Mouse (Mus musculus) right cerebral cortex, postnatal 10 days (tissue): ENCODE measurements around the gene Npff.

Experiments used
- DNase-seq, 2 experiments: peaks; one replicate each; pipeline ENCODE4 v3.0.0; 2021; ENCODE audit warnings: low spot score in 2 of 2

The Npff gene

DNA sequence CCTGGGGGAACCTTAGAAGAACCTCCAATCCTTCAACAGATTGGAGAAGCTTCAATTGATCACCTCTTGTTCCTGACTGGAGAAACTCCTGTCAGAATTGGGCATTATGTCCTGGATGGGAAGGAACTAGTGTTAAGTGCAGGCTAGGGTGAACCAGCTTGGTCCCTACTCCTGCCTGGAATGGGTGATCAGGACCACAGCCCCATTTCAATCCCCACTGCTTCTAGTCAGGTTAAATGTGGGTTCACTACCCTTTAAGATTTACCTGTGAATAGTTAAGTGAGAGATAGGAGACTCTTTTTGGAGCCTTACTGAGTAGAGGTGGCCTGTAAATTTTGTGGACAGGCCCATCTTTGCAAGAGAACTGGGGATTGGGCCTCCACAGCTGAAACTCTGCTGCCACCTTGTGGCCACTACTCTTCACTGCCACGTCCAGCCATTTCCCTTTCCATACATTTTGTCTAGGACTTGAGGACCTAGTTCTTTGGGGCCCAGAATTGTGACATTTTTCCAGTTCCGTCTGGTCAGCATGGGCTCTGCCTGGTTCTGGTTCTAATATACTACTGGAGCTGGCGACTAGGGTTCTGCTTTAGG, at the start of gene Npff:
TSS of gene Npff (minus strand) at position 51 of the 594 bp plus-strand sequence.
- DNase-seq = peak; percentile 81 to 85

DNA sequence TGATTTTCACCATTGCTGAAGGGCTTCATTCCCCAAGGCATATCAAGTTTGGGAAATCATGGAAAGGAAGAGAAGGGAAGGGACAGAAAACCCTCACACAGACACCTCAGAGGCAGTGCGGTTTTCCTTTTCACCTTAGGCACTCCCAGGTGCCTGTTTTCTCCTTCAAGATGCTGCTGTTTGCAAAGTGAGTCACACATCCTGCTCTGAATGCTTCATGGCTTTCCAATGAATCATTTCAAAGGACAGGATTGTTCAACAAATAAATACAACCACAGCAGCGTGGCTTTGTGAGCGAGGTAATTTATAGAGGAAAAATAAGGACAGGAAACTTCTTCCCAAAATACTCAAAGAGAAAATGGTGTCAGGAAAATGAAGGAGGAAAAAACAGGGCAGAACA, 47.3 kb upstream of the Npff start:
- no peak for DNase-seq

DNA sequence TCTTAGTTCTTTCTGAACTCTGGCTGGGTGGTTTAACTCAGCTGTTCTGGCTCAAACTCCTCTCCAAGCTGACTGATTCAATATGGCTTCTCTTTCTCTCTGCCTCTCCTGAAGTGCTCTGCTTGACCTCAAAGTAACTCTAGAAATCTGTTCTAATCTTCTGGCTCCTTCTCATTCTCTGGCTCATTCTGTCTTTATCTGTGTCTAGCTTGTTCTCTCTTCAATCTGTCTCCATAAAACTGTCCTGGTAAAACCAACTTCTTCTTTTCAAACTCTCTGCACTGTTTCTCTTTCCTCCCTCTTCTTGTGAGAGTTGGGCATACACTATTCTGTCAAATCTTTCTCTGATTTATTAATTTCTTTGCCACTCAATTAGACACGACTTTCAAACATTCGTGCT, 43.1 kb upstream of the Npff start:
- DNase-seq = no peak

DNA sequence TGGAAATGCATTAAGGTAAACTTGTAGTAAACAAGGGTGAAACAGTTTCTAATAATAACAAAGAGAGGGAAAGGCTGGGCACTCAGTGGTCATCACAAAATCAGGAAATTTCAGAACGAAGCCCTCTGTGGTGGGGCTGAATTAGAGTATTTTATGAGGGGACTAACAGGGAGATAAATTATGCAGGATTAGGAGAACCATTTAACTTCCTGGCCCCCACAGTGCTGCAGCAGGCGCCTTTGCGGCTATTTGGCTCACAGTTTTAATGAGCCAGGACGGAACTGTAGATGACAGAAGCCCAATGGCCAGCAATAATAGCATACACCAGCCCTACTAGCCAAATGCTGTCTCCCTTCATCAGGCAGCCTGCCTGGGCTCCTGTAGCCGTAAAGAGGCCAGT, 38.9 kb upstream of the Npff start:
- no peak for DNase-seq

DNA sequence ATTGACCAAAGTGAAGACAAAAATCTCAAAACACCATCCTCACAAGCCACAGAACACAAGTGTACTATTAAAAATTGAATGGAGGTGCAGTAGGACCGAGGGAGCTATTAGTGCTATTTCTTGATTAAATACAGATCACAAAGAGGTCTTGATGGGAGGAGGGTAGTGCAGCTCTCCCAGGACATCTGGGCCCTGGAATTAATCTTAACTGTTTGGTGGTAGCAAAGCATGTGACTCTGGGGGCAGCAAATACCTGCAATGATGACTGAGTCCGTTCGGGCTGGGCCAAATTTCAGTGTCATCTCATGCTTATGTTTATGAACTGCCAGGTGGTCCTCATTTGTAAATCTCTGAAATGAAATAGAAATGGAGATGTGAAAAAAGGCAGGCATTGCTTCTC, 38.3 kb upstream of the Npff start:
- no peak for DNase-seq

DNA sequence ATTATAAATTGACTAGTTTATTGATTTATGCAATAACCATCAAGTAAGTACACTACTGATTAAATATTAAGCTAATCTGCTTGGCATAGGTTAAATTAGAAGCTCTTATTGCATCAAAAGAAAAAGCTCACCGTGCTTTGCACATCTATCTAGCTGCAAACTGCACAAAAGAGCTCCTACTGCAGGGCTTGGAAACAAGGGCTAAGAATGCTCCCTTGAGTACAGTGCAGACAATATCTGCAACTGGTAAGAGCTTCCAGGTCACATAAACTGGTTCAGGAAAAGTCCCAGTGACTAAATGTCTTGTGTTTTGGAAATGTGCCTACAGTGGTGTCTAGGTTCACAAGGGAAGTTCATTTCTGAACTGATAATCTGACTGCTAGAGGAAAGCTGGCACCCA, 37.7 kb upstream of the Npff start:
- no peak for DNase-seq

DNA sequence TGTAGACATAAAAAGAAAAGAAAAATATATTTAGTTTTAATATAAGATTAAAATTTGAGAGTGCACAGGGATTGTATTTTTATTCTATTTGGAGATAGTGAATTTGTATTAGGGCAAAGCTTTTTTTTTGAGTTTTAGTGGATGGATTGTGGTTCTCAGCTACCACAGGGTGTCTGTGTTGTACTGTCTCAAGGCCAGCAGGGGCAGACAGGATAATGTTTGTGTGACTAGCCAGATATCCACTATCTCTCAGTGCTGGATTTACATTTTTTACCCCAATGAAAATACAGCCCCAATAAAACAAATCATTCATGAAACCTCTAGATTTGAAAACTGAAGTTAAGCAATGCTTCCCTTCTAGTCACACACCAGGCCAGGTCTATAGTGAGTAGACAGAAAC, 32.8 kb upstream of the Npff start:
- no peak for DNase-seq

DNA sequence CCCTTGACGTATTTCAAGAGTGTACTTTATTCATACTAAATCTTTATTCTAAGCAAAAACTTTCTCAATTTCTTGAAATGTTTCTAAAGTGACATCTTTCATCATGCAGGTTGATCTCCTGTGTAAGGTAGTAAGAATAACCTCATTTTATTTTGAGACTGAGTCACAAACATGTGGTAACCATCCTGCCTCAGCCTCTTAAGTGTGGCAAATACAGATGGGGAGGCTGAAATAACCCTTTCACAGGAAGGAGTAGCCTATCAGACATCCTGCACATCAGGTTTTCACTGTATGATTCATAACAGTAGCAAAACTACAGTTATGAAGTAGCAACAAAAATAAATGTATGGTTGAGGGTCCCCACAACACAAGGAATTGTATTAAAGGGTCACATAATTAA, 30.8 kb upstream of the Npff start:
- DNase-seq = no peak

DNA sequence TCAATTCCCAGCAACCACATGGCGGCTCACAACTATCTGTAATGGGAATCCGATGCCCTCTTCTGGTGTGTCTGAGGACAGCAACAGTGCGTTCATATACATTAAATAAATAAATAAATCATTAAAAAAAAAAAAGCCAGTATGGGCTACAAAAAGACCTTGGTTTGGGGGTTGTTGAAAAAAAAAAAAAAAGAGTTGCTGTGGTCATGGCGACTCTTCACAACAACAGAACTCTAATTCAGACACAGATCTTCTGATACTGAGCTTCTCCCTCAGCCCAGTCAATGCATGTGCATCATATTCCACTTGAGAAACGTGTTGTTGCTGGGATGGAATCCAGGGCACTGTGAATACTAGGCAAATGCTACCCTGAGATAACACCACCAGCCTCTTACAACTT, 27.9 kb upstream of the Npff start:
- no peak for DNase-seq

DNA sequence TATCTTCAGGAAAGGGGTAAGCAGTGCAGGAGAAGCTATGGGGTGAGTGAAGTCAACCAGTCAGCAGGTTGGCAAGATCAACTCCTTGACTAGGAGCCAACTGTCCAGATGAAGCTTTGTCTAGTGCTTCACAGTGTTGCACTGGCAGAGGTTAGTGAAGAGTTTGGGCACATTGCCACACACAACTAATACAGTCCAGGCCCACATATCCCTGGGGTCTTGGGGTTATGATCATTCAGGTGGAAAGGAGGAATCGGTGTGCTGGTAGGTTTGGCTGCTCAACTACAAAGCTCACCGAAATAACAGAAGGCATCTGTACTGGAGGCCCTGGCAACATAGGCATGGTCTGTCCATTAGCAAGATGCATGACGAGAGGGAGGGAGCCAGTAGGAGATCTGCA, 22.7 kb upstream of the Npff start:
- no peak for DNase-seq

DNA sequence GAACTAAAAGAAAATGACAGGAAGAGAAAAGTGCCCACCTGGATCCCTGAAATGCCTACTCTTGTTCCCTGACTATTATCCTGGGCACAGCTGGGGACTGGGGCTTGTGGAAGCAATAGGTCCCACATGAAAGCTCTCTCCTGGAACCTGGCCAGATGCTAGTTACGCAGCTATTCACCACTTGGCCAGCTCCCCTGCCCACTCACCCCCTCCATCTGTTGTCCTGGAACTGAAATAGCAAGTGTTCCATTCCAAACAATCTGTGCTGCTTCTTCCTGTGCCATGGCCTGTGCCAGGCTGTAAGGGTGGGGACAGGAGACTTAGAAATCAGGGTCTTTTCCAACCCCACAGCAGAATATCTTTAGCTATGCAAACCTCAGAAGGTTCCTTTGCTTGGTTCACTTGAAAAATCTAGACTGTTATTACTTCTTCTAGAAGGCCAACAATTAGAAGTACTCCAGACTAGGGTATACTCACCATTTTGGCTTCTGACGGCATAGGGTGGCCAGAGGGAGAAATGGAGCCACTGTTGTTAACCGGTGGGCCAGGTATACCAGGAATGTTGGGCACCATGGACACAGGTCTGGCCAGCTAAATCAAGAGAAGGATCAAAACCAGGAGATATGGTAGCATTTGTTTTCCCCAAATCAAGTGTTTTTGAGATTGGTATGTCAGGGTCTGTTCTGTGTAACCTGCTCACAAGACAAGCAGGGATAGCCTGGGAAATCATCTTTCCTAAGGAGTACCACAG, 22.1 kb upstream of the Npff start:
- peak; percentile 87 to 91 for DNase-seq

DNA sequence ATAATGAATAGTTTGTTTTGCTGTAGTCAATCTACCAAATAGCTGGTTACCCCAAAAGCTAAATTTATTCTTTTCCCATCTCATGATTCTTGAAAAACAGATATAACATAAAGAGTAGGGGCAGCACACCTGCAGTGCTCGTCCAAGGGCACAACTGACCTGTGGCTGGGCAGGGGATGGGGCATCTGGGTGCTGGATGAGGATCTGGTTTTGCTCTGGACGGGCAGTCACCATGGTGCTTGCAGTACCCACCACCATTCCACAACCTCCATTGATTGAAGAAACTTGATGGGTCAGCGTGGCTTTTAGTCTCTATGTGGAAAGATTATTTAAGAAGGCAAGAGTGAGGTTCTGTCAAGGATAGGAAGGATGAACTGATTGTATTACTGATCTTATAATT, 21.5 kb upstream of the Npff start:
- DNase-seq = no peak

DNA sequence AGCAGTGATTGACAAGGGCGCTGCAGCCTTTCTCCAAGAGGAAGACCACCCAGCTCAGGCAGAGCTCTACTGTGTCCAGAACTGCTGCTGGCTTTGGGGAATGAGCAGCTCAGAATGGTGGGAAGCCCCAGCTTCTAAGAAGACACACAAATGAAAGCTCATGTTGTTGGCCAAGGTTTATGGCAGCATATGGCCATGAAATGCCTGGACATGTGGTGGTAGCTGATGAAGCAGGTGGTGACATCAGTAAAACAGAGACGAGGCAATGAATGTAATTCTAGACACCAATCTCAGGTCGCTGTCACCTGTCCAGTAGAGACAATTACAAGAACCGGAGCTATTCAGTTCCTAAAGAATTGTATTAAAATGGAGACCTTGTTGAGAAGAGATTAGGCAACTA, 20.1 kb upstream of the Npff start:
- no peak for DNase-seq

DNA sequence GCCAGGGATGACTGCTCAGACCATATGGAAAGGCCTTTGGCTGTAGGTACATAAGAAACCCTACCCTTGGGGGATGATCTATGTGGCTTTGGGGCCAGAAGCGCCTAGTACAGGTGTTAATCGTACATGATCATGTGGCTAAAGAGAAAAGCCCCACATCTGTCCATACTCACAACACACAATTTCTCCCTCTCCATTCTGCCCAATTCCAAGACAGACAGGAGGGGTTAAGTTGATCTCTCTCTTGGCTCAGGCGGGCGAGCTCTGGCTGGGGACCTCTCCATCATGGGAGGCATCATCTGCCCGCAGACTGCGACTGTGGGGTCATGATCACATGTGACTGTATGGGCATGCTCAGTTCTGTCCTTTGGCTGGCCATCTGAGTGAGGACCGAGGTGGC, 9.2 kb upstream of the Npff start:
- no peak for DNase-seq

DNA sequence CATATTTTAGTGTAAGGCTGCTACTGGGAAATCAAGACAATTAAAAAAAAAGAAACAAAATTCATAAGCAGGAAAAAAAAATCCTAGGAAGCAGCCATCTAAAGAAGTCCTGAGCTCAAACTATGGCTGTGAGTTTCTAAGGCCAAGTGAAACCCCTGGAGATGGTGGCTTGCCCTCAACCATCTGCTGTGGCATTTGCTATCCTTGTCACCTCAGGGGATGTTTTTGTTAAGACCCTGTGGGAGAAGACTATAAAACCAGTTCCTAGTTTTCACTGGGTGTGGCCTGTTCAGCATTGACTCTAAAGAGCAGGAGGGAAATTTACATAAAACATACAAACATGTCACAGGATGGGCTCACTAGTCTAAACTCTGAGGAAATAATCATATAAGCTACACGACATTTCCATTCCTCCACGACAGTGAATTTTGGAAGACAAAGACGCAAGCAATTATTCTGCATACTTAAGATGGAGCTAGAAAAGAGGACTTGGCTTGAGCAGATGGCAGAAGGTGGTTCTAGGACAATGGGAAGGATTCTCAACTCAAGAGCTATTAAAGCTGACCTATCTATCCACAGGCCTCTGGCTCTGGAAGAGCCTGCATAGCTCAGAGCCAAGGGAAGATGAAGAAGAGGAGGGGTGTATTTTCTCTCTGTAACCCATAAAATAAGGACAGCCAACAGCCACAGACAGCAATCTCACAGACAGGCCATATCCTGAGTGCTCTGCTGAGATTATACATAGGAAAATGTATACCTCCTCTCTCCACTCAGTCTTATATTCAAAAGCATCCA, 7.6 kb upstream of the Npff start:
- DNase-seq = no peak

DNA sequence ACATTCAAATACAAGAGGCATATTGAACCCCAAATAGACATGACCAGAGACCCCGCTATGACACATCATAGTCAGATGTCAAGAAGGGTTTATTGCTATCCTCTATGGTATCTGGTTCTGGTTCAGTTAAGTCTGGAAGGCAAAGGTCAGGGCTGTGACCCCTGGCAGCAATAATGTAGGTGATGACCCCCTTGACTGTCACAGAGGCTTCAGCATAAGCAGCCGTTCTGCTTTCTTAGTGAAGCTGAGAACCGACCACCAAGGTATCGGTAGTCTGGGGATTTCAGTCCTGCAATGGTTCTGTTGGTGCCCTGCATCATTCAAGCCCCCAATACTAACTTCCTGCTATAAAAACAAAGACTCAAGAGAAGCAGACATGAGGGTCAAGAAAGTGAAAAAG, 6.8 kb upstream of the Npff start:
- DNase-seq = no peak

DNA sequence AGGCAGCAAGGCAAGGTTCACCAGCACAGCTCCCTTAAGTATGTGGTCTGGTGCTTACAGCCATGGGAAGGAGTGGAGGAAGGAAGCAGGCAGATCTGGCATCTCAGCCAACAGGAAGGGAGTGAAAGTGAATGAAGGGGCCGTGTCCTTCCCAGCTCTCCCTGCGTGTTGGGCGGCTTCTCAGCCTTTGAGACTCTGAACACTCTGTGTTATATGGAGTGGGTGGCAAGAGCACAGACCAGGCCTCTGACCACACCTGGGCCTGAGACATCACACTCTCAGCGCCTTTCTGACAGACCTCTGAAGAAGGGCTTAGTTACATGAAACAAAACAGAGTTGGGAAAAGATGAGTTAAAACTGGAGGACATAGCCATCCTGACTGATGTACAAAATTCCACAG, 5.8 kb upstream of the Npff start:
- no peak for DNase-seq

DNA sequence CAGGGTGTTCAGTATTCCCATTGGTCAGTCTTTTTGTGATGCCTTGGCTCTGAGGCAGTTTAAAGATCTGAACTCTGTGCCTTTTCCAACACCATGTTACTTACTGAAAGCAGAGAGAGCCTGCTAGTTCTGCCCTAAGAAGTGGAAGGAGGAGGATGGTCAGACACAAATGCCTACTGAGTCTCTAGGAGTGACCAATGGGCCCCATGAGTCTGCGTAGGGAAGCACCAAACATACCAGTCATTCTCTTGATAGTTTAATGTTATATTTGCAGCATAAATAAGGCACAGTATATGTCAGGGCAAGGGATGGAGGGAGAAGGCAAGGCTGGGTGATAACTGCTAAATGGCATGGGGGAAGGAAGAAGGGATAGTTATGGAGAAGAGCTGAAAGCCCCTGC, 3.7 kb upstream of the Npff start:
- DNase-seq = no peak

DNA sequence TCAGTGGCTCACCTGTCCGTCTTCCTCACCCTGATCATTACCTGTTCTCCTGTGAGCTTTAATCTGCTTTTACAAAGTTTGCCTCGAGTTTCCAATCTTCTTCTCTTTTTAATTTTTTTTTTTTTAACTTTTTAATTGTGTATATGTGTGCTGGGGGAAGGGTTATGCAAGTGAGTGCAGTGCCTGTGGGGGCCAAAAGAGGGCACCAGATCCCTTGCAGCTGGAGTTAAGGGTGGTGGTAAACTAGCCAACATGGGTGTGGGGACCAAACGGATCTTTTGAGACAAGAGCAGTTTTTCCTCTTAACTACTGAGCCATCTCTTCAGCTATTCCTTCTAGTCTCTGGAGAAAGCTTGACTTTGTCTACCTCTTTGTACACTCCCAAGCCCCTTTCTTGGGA, 3.2 kb upstream of the Npff start:
- peak in 1 of 2 experiments; percentile 13 for DNase-seq

DNA sequence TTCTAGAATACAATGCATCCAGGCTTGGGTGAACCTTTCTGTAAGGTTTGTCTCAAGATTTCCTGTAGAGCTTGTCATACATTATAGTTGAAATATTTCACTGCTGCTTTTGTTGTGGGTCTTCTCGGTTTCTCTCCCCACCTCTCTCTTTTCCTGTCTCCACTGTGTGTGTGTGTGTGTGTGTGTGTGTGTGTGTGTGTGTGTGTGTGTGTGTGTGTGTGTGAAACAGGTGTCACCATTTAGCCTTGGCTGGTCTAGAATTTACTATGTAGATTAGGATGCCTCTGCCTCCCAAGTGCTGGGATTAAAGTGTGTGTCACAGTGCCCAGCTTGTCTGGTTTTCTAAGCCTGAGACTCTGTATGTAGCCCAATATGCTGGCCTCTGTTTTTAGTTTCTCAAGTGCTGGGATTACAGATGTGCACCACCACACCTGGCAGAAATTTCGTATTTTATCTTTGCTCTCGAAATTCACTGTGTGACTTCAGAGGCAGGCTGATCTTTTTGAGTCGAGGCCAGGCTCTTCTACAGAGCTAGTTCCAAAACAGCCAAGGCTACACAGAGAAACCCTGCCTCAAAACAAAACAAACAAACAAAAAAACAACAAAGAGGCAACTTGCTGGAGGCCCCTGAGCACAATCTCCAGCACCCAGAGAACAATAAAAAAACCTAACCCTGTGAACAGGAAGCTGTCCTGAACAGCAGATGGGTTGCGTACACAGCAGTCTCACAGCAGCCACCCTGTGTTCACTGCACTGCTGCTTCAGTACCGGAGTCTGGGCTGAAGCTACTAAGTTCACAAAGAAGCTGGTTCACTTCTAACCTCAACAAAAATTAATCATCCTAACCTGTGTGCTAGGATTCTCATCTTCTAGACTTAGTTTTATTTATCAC, 1.6 kb upstream of the Npff start:
- DNase-seq = peak in 1 of 2 experiments; percentile 9

DNA sequence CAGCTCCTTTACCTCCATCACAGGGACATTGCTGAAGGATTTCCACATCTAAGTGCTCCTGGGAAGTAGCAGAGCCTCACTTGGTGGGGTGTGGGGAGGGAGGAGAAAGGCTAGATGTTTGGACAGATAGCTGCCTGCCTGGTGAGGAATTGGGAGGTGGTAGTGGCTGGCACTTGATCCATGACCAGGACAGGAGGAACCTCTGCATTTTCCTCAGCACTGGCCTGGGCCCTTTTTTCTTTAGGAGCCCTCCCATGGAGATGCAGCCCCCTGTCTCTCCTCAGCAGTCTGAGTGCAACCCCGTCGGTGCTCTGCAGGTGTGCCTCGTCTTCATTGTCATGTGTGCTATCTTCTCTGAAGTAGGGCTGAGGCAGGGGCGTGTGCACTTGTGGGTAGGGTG, 3.3 kb downstream of the Npff start:
- peak in 1 of 2 experiments; percentile 22 for DNase-seq

DNA sequence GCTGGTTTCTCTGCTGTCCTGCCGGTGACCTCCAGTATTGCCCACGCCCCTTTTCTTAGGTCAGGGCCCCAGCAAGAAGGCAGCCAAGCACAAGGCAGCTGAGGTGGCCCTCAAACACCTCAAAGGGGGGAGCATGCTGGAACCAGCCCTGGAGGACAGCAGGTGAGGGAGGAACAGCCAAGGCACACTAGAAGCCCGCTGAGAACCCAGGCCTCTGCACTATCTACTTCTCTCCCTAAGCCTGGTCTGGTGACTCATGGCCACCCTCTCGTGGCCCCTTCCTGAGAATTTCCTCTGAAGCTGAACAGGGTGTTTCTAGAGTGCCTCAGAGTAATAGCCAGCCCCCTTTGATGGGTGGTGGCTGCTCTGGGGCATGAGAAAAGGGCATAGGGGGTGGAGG, 4.3 kb downstream of the Npff start:
- DNase-seq = peak in 1 of 2 experiments; percentile 31
